Mouse (Mus musculus) kidney, embryonic 16.5 days (tissue): ENCODE results near the gene Dmrtb1. TPM values are rescaled to one million over a fixed set of nuclear protein-coding genes. Genes with fewer than 3 reads are reported as not detected.

Experiments
- ATAC-seq: fragments of 200-750 bp; cut with Nextera tagmentation; 2 replicates; pipeline ENCODE4 v1.8.0; 2017; ENCODE audit warnings: moderate TSS enrichment; ENCODE audit not compliant: low FRiP score, low TSS enrichment
- H3K27ac ChIP-seq: fragments of 300-500 bp; sonication (generic); 2 replicates; pipeline ENCODE4 v1.5.1; 2014; ENCODE audit warnings: low read length
- H3K27me3 ChIP-seq: fragments of 300-500 bp; sonication (generic); 2 replicates; pipeline ENCODE4 v1.6.1; 2014; ENCODE audit warnings: low read length, control low read depth, mixed read lengths; ENCODE audit not compliant: insufficient read depth
- H3K36me3 ChIP-seq: fragments of 300-500 bp; sonication (generic); 2 replicates; pipeline ENCODE4 v1.6.1; 2014; ENCODE audit warnings: low read length, control low read depth, mixed read lengths; ENCODE audit not compliant: insufficient read depth
- H3K4me1 ChIP-seq: fragments of 300-500 bp; sonication (generic); 2 replicates; pipeline ENCODE4 v1.6.1; 2014; ENCODE audit warnings: low read length, control low read depth, mixed read lengths; ENCODE audit not compliant: insufficient read depth
- H3K4me2 ChIP-seq: fragments of 300-500 bp; sonication (generic); replicated peaks from 2 replicates; pipeline ENCODE4 v1.6.1; 2014; ENCODE audit warnings: low read depth, low read length
- H3K4me3 ChIP-seq: fragments of 300-500 bp; sonication (generic); 2 replicates; pipeline ENCODE4 v1.5.1; 2014; ENCODE audit warnings: mild to moderate bottlenecking, low read length
- H3K9ac ChIP-seq: fragments of 300-500 bp; sonication (generic); replicated peaks from 2 replicates; pipeline ENCODE4 v1.6.1; 2014; ENCODE audit warnings: low read length
- H3K9me3 ChIP-seq: fragments of 300-500 bp; sonication (generic); 2 replicates; pipeline ENCODE4 v1.6.1; 2016; ENCODE audit warnings: low read length, control low read depth
- WGBS: fragments of 180-500 bp; shearing (Covaris S2); extraction: QIAGEN DNeasy Blood & Tissue Kit; methylation state at CpG from one replicate; pipeline ENCODE4 v1.1.7; 2014; 5-methylcytosine and 5-hydroxymethylcytosine counted together
- polyA plus RNA-seq: library from polyadenylated mRNA; unstranded; fragments of >200 nt; fragmentation: Nextera tagmentation; extraction: Ambion mirVana; gene quantifications from 2 replicates; pipeline ENCODE4 v1.2.1, GENCODE M21; 2015

Dmrtb1 gene
- polyA plus RNA-seq, 1 experiment from 2014 or later, result not detected

DNA sequence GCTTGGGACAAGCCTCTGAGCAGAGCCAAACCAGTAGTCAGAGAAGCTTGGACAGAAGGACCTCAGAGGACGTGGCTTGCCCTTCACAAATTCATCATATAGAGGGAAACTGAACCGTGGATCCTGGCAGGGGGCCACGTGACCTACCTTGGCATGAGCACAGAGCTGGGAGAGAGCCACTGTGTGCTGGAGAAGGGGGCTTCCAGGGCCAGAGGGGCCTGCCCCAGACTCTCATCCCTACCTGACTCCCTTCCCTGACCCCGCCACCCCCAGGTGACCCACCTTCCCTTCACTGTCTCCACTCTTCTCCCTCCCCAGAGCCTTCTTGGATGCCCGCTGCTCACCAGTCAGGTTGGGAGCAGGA lies 30.8 kb downstream of the Dmrtb1 start:
- 65% methylated on average over 5 of the region's 5 CpGs for WGBS
- Histone ChIP-seq H3K9ac (no peak overlapping the region), H3K4me3 (no peak overlapping the region), H3K36me3 (no peaks in the 10 kb centered on the region), H3K4me2 (no peak overlapping the region), H3K27me3 (no peaks in the 10 kb centered on the region), H3K9me3 (no peaks in the 10 kb centered on the region), H3K27ac (no peak overlapping the region), H3K4me1 (peaks cover 10% of the 10 kb centered on the region; the same call in 1 of the 2 replicates)
- peak; percentile 18 for ATAC-seq

DNA sequence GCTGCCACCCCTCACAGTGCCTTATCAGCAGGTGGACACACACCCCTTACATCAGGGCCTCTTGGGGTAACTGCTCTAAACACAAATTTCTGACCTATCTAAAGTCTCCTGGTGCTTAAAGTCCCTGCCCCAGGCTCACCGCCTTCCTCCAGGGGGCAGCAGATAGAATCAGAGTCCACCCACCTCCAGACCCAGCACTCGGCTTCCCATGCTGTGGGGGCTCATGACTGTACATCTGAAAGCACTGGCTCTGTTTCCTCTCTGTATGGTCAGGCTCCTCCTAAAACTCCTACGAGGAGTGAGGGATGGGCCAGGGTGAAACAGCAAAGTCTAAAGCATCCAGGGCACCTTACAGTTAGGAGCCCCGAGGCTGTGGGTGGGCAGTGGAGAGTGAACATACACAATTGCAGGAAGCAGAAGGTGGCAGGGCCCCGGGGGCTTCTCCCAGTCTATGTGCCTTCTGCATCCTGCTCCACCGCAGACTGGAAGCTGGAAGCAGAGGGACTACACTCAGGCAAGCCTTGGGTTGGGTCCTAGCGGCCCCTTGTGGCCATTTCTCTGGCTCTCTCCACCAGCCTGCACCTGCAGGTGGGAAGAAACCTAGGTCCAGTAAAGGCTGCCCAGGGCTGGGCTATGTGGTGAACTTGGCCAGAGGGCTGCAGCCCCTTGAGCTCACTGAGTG lies 31.3 kb downstream of the Dmrtb1 start:
- 12% methylated on average over 7 of the region's 7 CpGs for WGBS
- Histone ChIP-seq H3K36me3 (no peaks in the 10 kb centered on the region), H3K4me2 (peak overlapping the region; percentile 29; the same call in 1 of the 2 replicates), H3K27me3 (no peaks in the 10 kb centered on the region), H3K9ac (0 out of 2 replicates have a peak overlapping the region, but pooled peaks have one; percentile 22), H3K27ac (no peak overlapping the region), H3K9me3 (no peaks in the 10 kb centered on the region), H3K4me1 (peaks cover 10% of the 10 kb centered on the region; the same call in 1 of the 2 replicates), H3K4me3 (no peak overlapping the region)
- peak; percentile 84 for ATAC-seq

- no peak for ATAC-seq
- WGBS, result 34% methylated on average over 12 of the region's 12 CpGs
These were observed 33.0 kb downstream of the Dmrtb1 start for GRCm38 (mm10) chr4:107651021-107651496.

DNA sequence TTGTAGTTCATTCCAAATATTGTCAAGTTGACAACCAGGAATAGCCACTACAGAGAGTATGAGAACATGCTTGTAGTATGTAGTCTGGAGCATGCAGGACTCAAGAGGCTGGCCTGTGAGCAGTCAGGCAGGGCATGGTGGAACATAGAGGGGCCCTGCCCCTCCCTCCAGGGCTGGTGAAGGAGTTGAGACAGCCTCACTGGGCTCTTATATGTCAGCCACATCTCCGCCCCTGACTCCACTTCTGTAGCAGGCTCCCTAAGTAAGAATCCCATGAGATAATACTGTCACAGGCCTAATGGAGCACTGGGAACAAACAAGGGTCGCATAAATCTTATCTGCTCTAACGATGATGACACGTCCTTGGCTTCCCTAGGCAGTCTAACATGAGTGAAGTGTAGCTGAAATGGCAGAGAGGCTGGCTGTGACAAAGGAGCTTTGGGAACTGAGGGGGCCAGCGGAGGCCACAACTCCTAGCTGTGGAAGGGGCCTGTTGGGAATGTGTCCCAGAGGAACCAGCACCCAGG lies 35.0 kb downstream of the Dmrtb1 start:
- WGBS, result 57% methylated on average over 5 of the region's 5 CpGs
- ATAC-seq, result no peak
- H3K4me1 ChIP-seq, result peaks cover 10% of the 10 kb centered on the region; the same call in 1 of the 2 replicates

More at GRCm38 (mm10) chr4:107651021-107651496, 33.0 kb downstream of the Dmrtb1 start:
- Histone ChIP-seq H3K4me3 (no peak overlapping the region), H3K27me3 (no peaks in the 10 kb centered on the region), H3K9ac (no peak overlapping the region), H3K4me1 (peaks cover 10% of the 10 kb centered on the region; the same call in 1 of the 2 replicates), H3K9me3 (no peaks in the 10 kb centered on the region), H3K36me3 (no peaks in the 10 kb centered on the region), H3K4me2 (no peak overlapping the region), H3K27ac (no peak overlapping the region)

GRCm38 (mm10) chr4:107641624-107642023 lies 42.4 kb downstream of the Dmrtb1 start:
- Histone ChIP-seq H3K4me2 (no peak overlapping the region), H3K9ac (no peak overlapping the region), H3K9me3 (no peaks in the 10 kb centered on the region), H3K27me3 (no peaks in the 10 kb centered on the region), H3K4me3 (no peak overlapping the region), H3K4me1 (no peaks in the 10 kb centered on the region), H3K36me3 (no peaks in the 10 kb centered on the region), H3K27ac (no peak overlapping the region)
- ATAC-seq, result no peak
- WGBS, result 72% methylated on average over 4 of the region's 4 CpGs

More for the DNA sequence above, 35.0 kb downstream of the Dmrtb1 start:
- Histone ChIP-seq H3K4me3 (no peak overlapping the region), H3K4me2 (no peak overlapping the region), H3K27ac (no peak overlapping the region), H3K36me3 (no peaks in the 10 kb centered on the region), H3K27me3 (no peaks in the 10 kb centered on the region), H3K9ac (no peak overlapping the region), H3K9me3 (no peaks in the 10 kb centered on the region)

GRCm38 (mm10) chr4:107638303-107638702 lies 45.7 kb downstream of the Dmrtb1 start:
- WGBS, result 64% methylated on average over 10 of the region's 10 CpGs
- no peak overlapping the region for H3K27ac ChIP-seq

GRCm38 (mm10) chr4:107637670-107638069 lies 46.4 kb downstream of the Dmrtb1 start:
- no peaks in the 10 kb centered on the region for H3K27me3 ChIP-seq
- H3K27ac ChIP-seq, result no peak overlapping the region
- no peaks in the 10 kb centered on the region for H3K36me3 ChIP-seq
- 61% methylated on average over 3 of the region's 3 CpGs for WGBS
- no peak for ATAC-seq
- H3K9ac ChIP-seq, result no peak overlapping the region
- H3K4me3 ChIP-seq, result no peak overlapping the region
- no peak overlapping the region for H3K4me2 ChIP-seq
- H3K4me1 ChIP-seq, result no peaks in the 10 kb centered on the region
- H3K9me3 ChIP-seq, result no peaks in the 10 kb centered on the region

More at GRCm38 (mm10) chr4:107638303-107638702, 45.7 kb downstream of the Dmrtb1 start:
- Histone ChIP-seq H3K9me3 (no peaks in the 10 kb centered on the region), H3K27me3 (no peaks in the 10 kb centered on the region), H3K9ac (no peak overlapping the region), H3K36me3 (no peaks in the 10 kb centered on the region), H3K4me3 (no peak overlapping the region), H3K4me1 (no peaks in the 10 kb centered on the region), H3K4me2 (no peak overlapping the region)
- no peak for ATAC-seq

- Histone ChIP-seq H3K4me3 (no peak overlapping the region), H3K4me2 (no peak overlapping the region), H3K9ac (no peak overlapping the region), H3K27ac (no peak overlapping the region), H3K36me3 (no peaks in the 10 kb centered on the region), H3K27me3 (no peaks in the 10 kb centered on the region), H3K9me3 (no peaks in the 10 kb centered on the region), H3K4me1 (no peaks in the 10 kb centered on the region)
- no peak for ATAC-seq
- WGBS, result 75% methylated on average over 6 of the region's 6 CpGs
These were observed 47.9 kb downstream of the Dmrtb1 start for GRCm38 (mm10) chr4:107636099-107636498.

DNA sequence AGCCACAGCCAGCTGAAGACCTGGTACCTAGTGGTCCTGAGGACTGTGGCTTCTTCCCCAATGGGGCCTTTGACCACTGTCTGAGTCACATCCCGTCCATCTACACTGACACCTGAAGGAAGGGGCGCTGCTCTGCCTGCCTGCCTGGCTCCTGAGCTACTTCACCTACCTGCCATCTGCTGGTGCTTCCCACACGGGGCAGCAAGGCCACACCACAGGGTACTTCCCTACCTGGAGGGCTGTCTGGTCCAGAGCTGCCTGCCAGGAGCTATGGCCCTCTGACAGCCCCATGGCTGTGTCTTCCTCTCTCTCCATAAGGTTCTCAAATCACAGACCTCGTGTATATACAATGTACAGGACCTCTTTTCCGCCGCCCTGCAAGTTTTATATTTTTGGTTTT lies 49.4 kb downstream of the Dmrtb1 start:
- Histone ChIP-seq H3K4me2 (no peak overlapping the region), H3K4me3 (no peak overlapping the region), H3K27ac (no peak overlapping the region), H3K9me3 (no peaks in the 10 kb centered on the region), H3K36me3 (no peaks in the 10 kb centered on the region), H3K4me1 (no peaks in the 10 kb centered on the region), H3K9ac (no peak overlapping the region), H3K27me3 (no peaks in the 10 kb centered on the region)
- 63% methylated on average over 6 of the region's 6 CpGs for WGBS
- no peak for ATAC-seq

GRCm38 (mm10) chr4:107628921-107629411 lies 55.1 kb downstream of the Dmrtb1 start:
- peak; percentile 64; the same call in 1 of the 2 replicates for ATAC-seq
- Histone ChIP-seq H3K27me3 (no peaks in the 10 kb centered on the region), H3K4me3 (no peak overlapping the region), H3K4me2 (no peak overlapping the region), H3K9ac (no peak overlapping the region), H3K4me1 (peaks cover 16% of the 10 kb centered on the region), H3K27ac (no peak overlapping the region), H3K36me3 (no peaks in the 10 kb centered on the region), H3K9me3 (no peaks in the 10 kb centered on the region)
- 44% methylated on average over 17 of the region's 17 CpGs for WGBS
